Mouse (Mus musculus): ENCODE results near the gene Vps9d1. TPM values are rescaled to one million over a fixed set of nuclear protein-coding genes. Genes with fewer than 3 reads are reported as not detected.
A peak's percentile ranks its signal among the peaks of the same experiment; 100 is the strongest.
"Not testable (repeated sequence)": the region's sequence is repeated elsewhere in the genome, so short reads cannot be mapped to it uniquely, and the experiment has no call there.

Gene Vps9d1
- polyA plus RNA-seq, 1 experiment from 2014 or later: 53.4 TPM

DNA sequence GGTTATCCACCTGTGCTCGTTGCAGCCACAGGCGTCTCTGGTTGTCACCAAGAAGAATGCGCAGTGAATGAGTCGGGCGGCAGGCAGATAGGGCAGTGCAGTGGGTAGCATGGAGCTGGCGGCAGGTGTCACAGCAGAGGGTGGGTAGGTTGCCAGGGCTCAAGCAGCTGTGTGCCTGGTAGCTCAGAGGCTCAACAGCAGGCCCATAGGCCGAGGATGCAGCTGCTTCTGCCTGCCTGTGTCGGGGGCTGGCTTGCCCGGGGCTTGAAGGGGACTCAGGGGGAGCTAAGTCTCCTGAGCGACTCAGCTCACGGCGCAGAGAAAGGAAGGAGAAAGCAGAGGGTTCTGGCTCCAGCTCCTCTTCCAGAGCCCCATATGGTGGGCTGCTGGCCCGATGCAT, 20.8 kb downstream of the Vps9d1 start:
- H3K27me3 ChIP-seq: peaks cover 41% of the 10 kb centered on the region
- no peak overlapping the region for H3K9ac ChIP-seq (replicated peaks)
- H3K4me3 ChIP-seq (replicated peaks): no peak overlapping the region
- WGBS: 55% methylated on average over 13 of the region's 13 CpGs
- H3K27ac ChIP-seq: no peak overlapping the region
- no peak overlapping the region for H3K4me2 ChIP-seq (replicated peaks)
- peaks cover 30% of the 10 kb centered on the region for H3K4me1 ChIP-seq (replicated peaks)
- peaks cover 26% of the 10 kb centered on the region for H3K36me3 ChIP-seq
- H3K9me3 ChIP-seq: no peaks in the 10 kb centered on the region
- ATAC-seq: no peak

DNA sequence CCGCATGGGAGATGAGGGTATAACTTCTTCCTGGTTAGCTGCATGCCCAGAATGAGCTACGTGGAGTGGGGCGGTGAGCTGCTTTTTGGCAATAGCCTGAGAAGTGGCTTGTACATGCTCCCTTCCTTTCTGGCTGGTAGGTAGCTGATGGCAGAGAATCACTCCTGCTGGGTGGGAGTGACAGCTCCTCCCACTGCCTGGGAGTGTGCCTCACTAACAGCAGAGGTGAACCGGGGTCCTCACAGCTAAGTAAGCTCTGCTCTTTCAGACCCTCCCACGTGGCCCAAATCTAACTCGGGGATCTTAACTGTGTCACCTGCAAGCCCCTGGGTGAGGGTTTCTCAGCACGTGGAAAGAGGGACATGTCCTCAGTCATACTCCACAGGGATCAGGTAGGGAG, 21.6 kb downstream of the Vps9d1 start:
- Histone ChIP-seq H3K4me2 (replicated peaks) (no peak overlapping the region), H3K27ac (no peak overlapping the region), H3K9me3 (no peaks in the 10 kb centered on the region), H3K4me1 (replicated peaks) (peaks cover 30% of the 10 kb centered on the region), H3K36me3 (peaks cover 33% of the 10 kb centered on the region), H3K4me3 (replicated peaks) (no peak overlapping the region), H3K9ac (replicated peaks) (no peak overlapping the region), H3K27me3 (peaks cover 41% of the 10 kb centered on the region)
- ATAC-seq: no peak
- 46% methylated on average over 7 of the region's 7 CpGs for WGBS

DNA sequence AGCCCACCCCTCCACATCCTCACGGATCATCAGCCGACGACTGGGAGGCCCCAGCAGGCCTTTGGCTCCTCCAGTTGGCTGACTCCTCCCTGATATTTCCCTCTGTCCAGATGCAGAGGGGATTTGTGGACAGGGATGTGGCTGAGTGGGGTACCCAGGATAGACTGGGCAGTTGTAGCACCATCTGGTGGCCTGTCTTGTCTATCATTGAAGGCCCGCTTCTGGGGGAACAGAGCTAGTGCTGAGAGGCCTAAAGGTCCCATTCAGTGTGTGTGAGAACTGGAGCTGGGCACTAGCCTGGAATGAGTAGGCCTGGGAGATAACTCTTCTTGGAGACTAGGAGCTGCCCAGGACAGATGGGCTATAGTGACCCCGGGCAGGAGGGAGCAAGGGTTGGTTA, 22.4 kb downstream of the Vps9d1 start:
- 73% methylated on average over 5 of the region's 5 CpGs for WGBS
- H3K9ac ChIP-seq (replicated peaks): no peak overlapping the region
- peaks cover 30% of the 10 kb centered on the region for H3K4me1 ChIP-seq (replicated peaks)
- H3K27ac ChIP-seq: no peak overlapping the region
- peaks cover 37% of the 10 kb centered on the region for H3K27me3 ChIP-seq
- no peak overlapping the region for H3K4me3 ChIP-seq (replicated peaks)
- H3K36me3 ChIP-seq: peaks cover 41% of the 10 kb centered on the region
- no peaks in the 10 kb centered on the region for H3K9me3 ChIP-seq
- ATAC-seq: no peak
- H3K4me2 ChIP-seq (replicated peaks): no peak overlapping the region

DNA sequence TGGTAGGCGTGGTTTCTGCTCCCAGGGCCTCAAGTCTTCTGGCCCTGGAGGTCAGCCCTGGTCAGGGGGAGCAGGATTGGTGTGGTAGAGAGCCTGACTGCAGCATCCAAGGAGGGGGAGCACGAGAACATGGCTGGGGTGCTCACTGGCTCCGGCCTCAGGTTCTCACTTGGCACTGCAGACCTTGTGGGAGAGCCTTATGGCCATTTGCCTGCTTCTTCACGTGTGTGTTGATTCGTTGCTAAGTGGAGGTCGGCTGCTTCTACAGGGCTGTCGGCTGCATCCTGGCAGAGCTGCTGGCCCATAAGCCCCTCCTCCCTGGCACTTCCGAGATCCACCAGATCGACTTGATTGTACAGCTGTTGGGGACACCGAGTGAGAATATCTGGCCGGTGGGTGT, 23.8 kb downstream of the Vps9d1 start:
- not testable (repeated sequence) for H3K9ac ChIP-seq (replicated peaks); ATAC-seq; H3K4me3 ChIP-seq (replicated peaks); H3K4me2 ChIP-seq (replicated peaks); H3K27ac ChIP-seq; H3K9me3 ChIP-seq
- WGBS: 91% methylated on average over 11 of the region's 11 CpGs
- Histone ChIP-seq H3K4me1 (replicated peaks) (peaks cover 30% of the 10 kb centered on the region), H3K36me3 (peaks cover 43% of the 10 kb centered on the region), H3K27me3 (peaks cover 24% of the 10 kb centered on the region)

DNA sequence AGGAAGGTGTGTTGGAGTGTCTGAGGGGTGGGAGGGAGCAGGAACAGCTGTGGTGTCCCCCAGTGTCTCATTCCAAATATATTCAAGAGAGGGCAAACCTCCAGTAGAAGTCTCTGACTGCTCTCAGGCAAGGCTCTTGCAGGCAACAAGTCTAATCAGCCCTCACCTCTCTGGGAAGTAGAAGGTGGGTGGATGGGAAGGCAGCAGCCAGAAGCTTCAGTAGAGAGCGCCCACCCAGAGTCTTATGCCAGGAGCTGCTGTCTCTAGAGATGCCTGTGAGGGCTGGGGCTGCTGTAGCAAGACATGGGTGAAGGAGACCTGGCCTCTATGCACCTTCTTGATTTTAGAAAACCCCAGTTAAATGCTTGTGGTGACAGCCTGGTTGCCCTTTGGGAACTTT, 25.7 kb downstream of the Vps9d1 start:
- H3K9ac ChIP-seq (replicated peaks): no peak overlapping the region
- WGBS: 100% methylated on average over 1 of the region's 1 CpGs
- no peaks in the 10 kb centered on the region for H3K9me3 ChIP-seq
- peaks cover 4% of the 10 kb centered on the region for H3K27me3 ChIP-seq
- ATAC-seq: no peak
- H3K36me3 ChIP-seq: peaks cover 43% of the 10 kb centered on the region
- peaks cover 27% of the 10 kb centered on the region for H3K4me1 ChIP-seq (replicated peaks)
- no peak overlapping the region for H3K4me3 ChIP-seq (replicated peaks)
- H3K4me2 ChIP-seq (replicated peaks): no peak overlapping the region
- no peak overlapping the region for H3K27ac ChIP-seq

DNA sequence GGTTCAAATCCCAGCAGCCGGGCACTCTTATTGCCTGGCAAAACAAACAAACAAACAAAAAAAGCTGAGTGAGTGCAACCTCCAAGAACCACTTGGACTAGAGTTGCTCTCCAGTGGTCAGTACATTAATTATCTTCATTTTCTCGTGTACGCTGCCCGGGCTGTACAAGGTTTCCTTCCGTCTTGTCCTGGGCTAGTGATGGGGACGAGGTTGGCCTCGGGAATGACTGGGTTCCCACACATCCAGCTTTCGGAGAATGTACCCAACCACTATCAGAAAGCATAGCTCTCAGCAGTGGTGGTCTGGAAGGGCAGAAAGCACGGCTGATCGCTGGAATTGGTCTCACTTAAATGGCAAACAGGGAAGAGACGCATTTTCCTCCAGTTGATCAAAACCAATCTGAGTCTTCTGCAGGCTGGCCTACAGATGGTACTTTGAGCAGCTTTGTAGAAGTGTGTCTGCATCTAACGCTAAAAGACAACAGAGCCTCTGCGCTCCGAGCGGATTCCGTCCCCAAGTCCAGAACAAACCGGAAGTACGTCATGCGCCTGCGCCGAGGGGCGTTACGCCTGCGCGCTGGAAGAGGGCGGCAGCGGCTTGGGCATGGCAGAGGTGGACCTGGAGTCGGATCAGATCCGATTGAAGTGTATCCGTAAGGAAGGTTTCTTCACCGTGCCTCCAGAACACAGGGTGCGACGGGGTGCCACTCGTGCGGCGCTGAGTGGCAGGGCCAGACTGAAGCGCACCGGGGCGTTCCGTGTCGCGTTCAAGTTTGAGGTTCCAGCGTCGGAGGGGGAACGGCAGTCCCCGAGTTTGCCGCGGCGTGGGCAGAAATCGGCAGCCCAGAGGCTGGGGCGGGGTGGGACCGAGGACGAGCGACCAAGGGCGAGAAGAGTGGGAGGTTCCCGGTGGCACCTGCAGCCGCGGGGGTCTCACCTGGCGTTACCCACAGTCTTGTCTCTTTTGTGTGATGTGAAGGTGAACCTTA, 29.6 kb downstream of the Vps9d1 start, which contains the start of gene Cdk10:
Gene Cdk10, plus strand, starts transcription at position 565 of the 989 bp plus-strand sequence.
- WGBS: 4% methylated on average over 59 of the region's 59 CpGs
- peak; percentile 93 for ATAC-seq
- Histone ChIP-seq H3K9me3 (no peaks in the 10 kb centered on the region), H3K36me3 (peaks cover 30% of the 10 kb centered on the region), H3K27ac (peak within 1 kb of the TSS; percentile 87), H3K4me1 (replicated peaks) (peaks cover 21% of the 10 kb centered on the region), H3K9ac (replicated peaks) (peak within 1 kb of the TSS; percentile 87), H3K27me3 (no peaks in the 10 kb centered on the region), H3K4me3 (replicated peaks) (peak within 1 kb of the TSS; percentile 76), H3K4me2 (replicated peaks) (peak within 1 kb of the TSS; percentile 88)

DNA sequence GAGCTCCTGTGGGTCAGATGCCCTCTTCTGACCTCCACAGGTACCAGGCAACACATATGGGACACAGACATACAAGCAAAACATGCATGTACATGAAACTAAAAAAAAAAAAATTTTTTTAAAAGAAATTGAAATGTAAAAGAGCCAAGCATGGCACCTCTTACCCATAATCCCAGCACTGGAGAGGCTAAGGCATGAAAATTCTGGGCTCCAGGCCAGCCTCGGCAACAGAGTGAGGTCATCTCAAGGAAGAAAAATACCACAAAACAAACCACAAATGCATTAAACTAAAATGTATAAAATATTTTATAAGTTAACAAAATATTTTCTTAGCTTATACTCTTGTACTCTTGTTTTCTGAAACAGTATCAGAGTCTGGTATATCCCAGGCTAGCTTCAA, 33.2 kb downstream of the Vps9d1 start:
- Histone ChIP-seq H3K27ac (no peak overlapping the region), H3K36me3 (no peaks in the 10 kb centered on the region), H3K4me1 (replicated peaks) (peaks cover 16% of the 10 kb centered on the region), H3K4me2 (replicated peaks) (no peak overlapping the region), H3K27me3 (no peaks in the 10 kb centered on the region), H3K9ac (replicated peaks) (no peak overlapping the region), H3K4me3 (replicated peaks) (no peak overlapping the region), H3K9me3 (no peaks in the 10 kb centered on the region)
- no peak for ATAC-seq
- WGBS: 91% methylated on average over 1 of the region's 1 CpGs

DNA sequence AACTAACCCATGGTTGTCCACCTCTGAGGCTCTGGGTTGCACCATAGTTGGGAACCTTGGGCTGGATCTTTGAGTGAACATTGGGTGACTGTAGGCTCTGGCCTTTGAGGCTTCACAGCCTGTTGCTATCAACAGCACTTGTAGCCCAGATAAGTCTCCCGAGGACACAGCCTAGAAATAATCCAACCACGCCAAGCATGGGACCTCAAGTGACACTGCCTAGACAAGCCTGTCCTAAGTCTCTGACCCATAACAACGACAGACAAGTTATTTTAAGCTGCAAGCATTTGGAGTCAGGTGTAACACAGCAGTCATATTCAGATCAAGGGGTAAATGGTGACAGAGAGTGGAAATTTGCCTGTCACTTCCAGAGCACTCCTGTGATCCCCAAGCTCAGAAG, 38.7 kb downstream of the Vps9d1 start:
- no peak for ATAC-seq
- Histone ChIP-seq H3K4me1 (replicated peaks) (peaks cover 27% of the 10 kb centered on the region), H3K4me2 (replicated peaks) (no peak overlapping the region), H3K9me3 (no peaks in the 10 kb centered on the region), H3K9ac (replicated peaks) (no peak overlapping the region), H3K27me3 (no peaks in the 10 kb centered on the region), H3K36me3 (0 out of 2 replicates have a peak, but pooled peaks cover 3% of the 10 kb centered on the region), H3K27ac (no peak overlapping the region), H3K4me3 (replicated peaks) (no peak overlapping the region)
- 87% methylated on average over 3 of the region's 3 CpGs for WGBS

DNA sequence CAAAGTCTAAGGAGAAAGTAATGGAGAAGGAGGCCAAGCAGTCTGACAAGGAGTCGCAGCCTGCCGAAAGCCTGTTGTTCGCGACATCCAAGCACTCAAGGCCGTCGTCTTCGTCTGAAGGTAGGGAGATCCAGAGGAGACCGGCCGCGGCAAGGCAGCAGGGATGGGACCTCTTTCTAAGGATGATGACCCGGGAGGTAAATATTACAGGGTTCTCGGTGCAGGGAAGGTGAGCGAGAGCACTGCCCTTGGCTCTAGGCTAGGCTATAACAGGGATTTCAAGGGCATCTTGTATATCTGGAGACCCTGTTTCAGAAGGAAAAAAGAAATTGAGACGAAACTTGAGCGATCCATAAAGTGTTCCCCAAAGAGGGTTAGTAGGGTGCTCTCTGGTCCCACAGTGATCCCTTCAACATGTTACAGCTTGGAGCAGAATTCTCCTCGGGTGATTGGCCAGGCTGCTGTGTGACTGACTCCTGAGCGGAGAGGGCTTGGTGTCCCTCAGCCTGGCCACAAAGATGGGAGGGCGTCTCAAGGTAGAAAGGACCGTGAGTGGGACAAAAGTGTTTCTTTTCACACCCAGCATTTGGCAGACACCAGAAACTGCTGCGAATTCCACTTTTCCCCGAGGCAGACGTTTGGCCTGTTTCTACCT, 40.9 kb downstream of the Vps9d1 start:
- peaks cover 27% of the 10 kb centered on the region for H3K4me1 ChIP-seq (replicated peaks)
- H3K4me2 ChIP-seq (replicated peaks): peak overlapping the region; percentile 97
- H3K36me3 ChIP-seq: peaks cover 24% of the 10 kb centered on the region
- H3K9ac ChIP-seq (replicated peaks): peak overlapping the region; percentile 99
- peak overlapping the region; percentile 61 for H3K27ac ChIP-seq
- 22% methylated on average over 22 of the region's 22 CpGs for WGBS
- ATAC-seq: no peak; the same call in 1 of the 2 replicates
- H3K9me3 ChIP-seq: no peaks in the 10 kb centered on the region
- peak overlapping the region; percentile 92 for H3K4me3 ChIP-seq (replicated peaks)
- H3K27me3 ChIP-seq: no peaks in the 10 kb centered on the region

DNA sequence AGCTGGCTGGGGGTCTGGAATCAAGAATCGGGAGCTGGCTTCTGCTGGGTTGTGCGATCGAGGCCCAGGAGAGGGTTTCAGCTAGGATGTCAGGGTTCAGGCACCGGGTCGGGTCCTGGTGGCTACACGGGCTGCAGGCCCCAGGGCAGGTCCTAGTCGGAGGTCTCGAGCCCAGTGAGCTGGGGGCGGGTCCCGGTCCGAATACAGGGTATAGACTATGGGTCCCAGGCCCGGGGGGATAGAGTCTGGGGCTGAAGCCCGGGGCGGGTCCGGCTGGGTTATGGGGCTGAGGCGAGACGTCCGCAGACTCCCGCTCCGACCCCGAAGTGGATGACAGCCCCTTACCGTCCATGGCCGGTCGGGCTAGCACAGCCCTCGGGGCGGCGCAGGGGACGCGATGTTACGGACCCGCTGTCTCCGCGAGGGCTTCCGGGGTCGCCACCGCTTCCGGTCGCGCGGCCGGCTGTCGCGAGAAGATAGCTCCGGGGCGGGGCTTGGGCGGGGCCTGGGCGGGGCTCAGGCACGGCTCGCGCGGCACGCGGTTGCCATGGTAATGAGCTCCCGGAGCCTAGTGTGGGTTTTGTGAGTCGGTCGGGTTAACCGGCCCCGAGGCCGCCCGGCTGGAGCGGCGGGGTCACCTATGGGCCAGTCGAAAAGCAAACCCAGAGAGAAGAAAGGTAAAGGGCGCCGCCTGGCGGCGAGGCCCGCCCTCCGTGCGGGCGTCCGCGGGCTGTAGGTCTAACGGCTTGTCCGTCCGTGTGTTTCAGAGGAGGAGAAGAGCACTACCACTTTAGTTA, 41.6 kb downstream of the Vps9d1 start, which contains the start of the genes Chmp1a and Spata33:
Gene Chmp1a, minus strand, starts transcription at position 443 of the 797 bp plus-strand sequence.
Gene Spata33, plus strand, starts transcription at position 512 of the 797 bp plus-strand sequence.
- Histone ChIP-seq H3K4me3 (replicated peaks) (peak within 1 kb of the TSS; percentile 92), H3K27ac (peak within 1 kb of the TSS; percentile 61), H3K9ac (replicated peaks) (peak within 1 kb of the TSS; percentile 99), H3K4me1 (replicated peaks) (peaks cover 27% of the 10 kb centered on the region), H3K36me3 (peaks cover 31% of the 10 kb centered on the region), H3K27me3 (no peaks in the 10 kb centered on the region), H3K4me2 (replicated peaks) (peak within 1 kb of the TSS; percentile 97), H3K9me3 (no peaks in the 10 kb centered on the region)
- WGBS: 1% methylated on average over 76 of the region's 76 CpGs
- peak; percentile 95 for ATAC-seq

DNA sequence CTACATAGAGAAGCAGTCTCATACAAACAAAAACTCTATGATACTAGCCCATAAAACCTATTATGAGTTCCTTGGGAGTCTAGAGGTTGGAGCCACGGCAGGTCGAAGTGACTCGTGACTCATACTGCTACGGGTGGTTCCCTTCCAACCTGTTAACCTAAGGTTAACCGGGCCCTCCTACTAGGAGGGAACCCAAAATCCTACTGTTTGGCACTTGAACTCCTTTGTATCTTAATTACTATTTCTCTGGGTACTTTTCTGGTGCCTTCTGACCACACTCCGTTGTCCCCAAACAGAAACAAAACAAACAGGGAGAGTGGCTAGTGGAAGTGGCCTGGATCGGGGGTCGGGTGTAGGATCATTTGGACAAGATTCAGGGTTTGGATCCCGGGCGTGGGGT, 42.3 kb downstream of the Vps9d1 start:
- WGBS: 49% methylated on average over 10 of the region's 10 CpGs
- Histone ChIP-seq H3K4me3 (replicated peaks) (peak overlapping the region; percentile 92), H3K9me3 (no peaks in the 10 kb centered on the region), H3K4me2 (replicated peaks) (peak overlapping the region; percentile 97), H3K27me3 (no peaks in the 10 kb centered on the region), H3K4me1 (replicated peaks) (peaks cover 27% of the 10 kb centered on the region), H3K27ac (no peak overlapping the region), H3K36me3 (peaks cover 38% of the 10 kb centered on the region), H3K9ac (replicated peaks) (peak overlapping the region; percentile 99)
- no peak for ATAC-seq

Measured in midbrain, embryonic 13.5 days (tissue).